Mouse (Mus musculus) small intestine, adult 10 weeks (tissue): ENCODE results near the gene Adgre4. TPM values are rescaled to one million over a fixed set of nuclear protein-coding genes. Genes with fewer than 3 reads are reported as not detected.

ENCODE experiments used
- polyA plus RNA-seq: library from polyadenylated mRNA; stranded (reverse); fragments of 350-450 nt; fragmentation: Illumina TruSeq; extraction: RNeasy Lipid Tissue Mini Kit (QIAGEN cat#74804); gene quantifications from one replicate; pipeline ENCODE4 v1.2.3, GENCODE M21; 2014; ENCODE audit warnings: low replicate concordance

Adgre4 gene
- polyA plus RNA-seq: 7.0 TPM

GRCm38 (mm10) chr17:55749786-55750185 lies at the start of gene Adgre4:
TSS of gene Adgre4 (plus strand) at chr17:55749984.

GRCm38 (mm10) chr17:55711984-55712811 lies 37.6 kb upstream of the Adgre4 start, which contains the start of gene Pot1b:
TSS of gene Pot1b (minus strand) at chr17:55712628.

GRCm38 (mm10) chr17:55878636-55879369 lies 129.0 kb downstream of the Adgre4 start, which contains the start of gene Zfp119a:
TSS of gene Zfp119a (minus strand) at chr17:55878930.

Other genes with a start within 250 kb of the Adgre4 start
- gene Vmn2r118, start 124.8 kb upstream of the Adgre4 start, polyA plus RNA-seq: not detected
- gene Pot1b, start 37.4 kb upstream of the Adgre4 start, polyA plus RNA-seq: 20.1 TPM
- gene Zfp119a, start 128.9 kb downstream of the Adgre4 start, polyA plus RNA-seq: 19.6 TPM
- gene Zfp959, start 142.1 kb downstream of the Adgre4 start, polyA plus RNA-seq: 40.5 TPM
- 20.5 TPM for gene Zfp119b, start 199.5 kb downstream of the Adgre4 start, polyA plus RNA-seq
- not detected for gene Ebi3, start 202.7 kb downstream of the Adgre4 start, polyA plus RNA-seq
- gene Yju2, start 209.1 kb downstream of the Adgre4 start, polyA plus RNA-seq: not detected
- not detected for gene Shd, start 220.5 kb downstream of the Adgre4 start, polyA plus RNA-seq
- not detected for gene Fsd1, start 236.5 kb downstream of the Adgre4 start, polyA plus RNA-seq